Mouse (Mus musculus) fibroblast of lung, adult 2 months (primary cell): ENCODE results near the gene Fgf13.
A peak's percentile ranks its signal among the peaks of the same experiment; 100 is the strongest.

Experiments used
- DNase-seq: peaks from one replicate; pipeline ENCODE4 v3.0.0-alpha.2; 2011; ENCODE audit warnings: low read depth

The Fgf13 gene

DNA sequence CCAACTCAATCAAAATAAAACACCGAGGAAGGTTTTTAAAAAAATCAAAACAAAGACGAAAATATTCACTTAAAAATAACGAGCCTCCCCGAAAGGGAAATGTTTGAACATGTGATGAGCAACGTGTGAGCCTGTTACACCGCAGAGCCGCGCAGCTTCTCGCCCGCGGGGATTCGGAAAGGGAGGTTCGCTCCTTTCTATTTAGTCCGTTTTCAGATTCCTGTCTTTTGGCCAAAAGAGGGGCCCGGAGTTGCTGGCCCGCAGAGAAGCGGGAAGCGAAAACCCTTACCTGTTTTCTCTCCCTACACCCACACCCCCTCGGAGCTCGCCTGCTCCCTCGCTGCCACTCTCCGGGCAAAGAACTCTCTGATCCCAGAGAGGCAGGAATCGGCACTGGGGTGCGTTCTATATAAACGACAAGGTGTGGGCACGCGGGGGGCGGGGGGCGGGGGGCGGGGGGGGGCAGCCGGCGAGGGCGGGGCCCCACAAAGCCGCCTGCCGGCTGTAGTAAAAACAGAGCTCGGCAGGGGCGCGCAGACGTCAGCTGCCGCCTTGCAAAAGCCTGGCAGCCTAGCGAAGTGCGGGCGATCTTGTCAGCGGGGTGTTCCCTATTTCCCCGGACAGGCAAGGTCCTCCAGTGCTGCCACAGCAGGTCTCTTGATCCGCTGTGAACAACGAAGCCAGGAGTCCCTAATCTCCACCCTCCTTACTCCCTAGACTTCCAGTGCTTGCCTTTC, at the start of gene Fgf13:
Fgf13 (minus strand) TSS at position 377 of the 737 bp plus-strand sequence.
- DNase-seq: no peak

GRCm38 (mm10) chrX:59606535-59606934, 38.7 kb upstream of the Fgf13 start:
- no peak for DNase-seq

DNA sequence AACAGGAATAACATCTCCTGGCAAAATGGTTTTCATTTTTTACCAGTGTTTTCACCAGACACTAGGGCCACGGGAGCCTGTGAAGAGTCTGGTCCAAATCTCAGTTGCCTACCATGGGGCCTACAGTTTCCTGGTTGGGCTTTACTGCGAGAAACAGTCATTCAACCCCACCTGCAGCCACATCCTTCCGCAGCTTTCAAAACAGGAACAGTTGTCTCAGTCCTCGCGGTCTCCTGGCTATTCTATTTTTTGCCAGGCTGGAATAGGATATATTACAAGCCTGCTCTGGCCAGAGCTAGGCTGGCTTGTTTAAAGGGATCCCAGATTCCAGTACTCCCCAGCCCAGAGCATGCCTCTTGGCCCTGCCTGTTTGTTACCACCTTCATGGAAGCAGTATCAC, 21.2 kb upstream of the Fgf13 start:
- DNase-seq: no peak

DNA sequence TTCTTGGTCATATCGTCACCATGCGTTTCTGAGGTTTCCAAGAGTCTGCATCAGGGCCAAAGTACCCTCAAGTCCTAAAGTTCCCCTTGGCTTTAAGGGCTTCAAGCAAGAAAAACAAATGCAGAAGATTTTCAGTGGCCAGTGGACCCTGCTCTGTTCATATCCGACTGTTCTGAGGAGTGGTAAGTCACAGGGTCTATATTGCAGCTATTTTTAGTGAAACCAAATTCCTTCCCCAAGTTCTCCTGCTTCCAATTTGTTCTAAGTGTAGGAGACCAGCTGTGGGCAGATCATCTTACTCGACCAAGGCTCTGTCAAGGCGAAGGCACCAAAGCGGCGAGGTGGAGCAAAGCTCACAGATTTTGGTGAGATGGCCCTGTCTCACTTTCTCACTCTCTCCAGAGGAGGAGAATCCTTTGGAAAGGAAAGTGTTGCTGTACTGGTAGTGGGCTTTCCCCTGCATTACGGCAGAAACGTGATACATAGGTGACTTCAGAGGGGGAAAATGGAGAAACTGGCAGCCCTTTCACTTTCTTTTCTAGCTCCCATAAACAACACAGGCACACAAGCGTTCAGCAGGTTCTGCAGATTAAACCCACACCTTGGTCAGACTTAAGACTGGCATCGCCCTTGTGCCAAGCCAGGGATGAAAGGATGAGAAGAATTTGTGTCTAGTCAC, 17.8 kb upstream of the Fgf13 start:
- DNase-seq: no peak

DNA sequence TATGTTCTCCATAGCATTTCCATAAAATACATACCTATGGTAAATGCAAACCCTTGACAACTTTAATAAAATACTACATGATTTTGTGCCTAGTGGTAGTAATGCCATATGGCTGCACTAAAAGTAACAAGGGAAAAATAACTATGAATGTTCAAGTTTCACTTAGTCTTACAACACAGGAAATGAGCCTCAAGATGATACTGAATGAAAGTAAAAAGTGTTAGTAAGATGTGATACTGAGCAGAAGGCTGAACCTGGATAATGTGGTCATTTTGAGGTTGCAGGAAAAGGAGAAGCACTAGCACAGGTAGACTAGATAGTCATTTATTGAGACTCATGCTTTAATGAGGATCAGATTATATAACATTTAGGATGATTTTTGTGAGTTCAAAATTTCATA, 16.2 kb upstream of the Fgf13 start:
- DNase-seq: no peak

- no peak for DNase-seq
These were observed 811 bp downstream of the Fgf13 start for GRCm38 (mm10) chrX:59566826-59567694.

DNA sequence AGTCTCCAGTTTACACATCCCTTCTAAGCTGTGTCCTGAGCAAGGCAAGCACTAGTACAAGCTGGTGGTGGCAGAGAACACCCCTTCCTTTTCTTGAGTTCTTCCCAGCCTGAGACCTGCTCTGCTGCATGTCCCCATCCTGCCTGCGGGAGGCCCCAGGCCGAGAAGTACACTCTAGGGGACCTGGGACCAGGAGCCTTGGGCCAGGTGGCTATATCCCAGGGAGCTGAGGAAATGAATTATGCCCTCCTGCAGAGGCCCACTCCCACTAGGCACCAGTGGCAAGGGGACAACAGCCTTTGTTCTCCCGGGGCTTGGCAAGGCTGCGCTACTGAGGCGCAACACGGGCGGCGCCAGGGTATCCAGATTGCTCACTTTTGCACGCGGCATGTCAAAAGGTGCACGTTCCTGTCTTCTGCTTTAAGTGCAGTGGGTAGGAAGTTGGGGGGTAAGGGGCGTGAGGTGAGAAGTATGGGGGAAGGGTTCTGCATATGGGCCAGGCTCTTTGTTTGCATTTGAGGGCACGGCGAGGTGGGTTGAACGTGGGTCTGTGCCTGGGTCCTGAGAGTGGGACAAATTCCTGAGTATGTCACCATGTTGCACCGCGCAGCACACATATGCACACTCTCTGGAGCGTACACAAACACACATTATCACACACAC, 1.7 kb downstream of the Fgf13 start:
- DNase-seq: no peak

- DNase-seq: no peak
These were observed 19.9 kb downstream of the Fgf13 start for GRCm38 (mm10) chrX:59547931-59548330.

- DNase-seq: no peak
These were observed 59.6 kb downstream of the Fgf13 start for GRCm38 (mm10) chrX:59508273-59508672.

- DNase-seq: no peak
These were observed 74.5 kb downstream of the Fgf13 start for GRCm38 (mm10) chrX:59493388-59493787.

GRCm38 (mm10) chrX:59485426-59485825, 82.4 kb downstream of the Fgf13 start:
- no peak for DNase-seq

DNA sequence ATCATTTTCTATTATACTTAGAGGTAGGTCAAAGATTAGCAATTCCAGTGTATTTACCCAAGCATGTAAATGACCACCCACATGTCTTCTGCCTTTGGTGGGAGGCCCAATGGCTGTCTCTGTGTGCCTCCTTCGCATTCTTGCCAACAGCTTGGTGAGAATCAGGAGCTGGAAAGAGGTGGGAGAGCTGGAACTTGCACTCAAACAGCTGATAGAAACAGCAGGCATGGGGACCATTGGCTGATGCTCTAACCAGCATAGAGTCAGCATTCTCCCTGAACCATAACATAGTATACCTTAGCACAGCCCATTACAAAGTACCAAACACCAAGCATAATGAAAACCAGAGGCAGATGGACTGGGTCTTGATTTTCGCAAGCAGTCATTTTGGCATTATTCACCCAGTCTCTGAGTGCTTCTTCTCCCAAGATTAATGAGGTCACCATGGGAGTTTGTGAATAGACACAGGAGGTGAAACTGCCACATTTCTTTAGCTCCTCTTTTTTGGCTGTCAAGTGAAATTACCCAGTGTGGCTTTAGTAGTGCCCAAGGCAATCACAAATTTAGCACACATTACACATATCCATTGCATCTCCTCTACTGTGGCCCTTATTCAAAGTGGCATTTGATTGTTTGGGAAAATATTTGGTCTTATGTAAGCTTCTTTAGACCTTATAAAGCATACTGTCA, 165.1 kb downstream of the Fgf13 start:
- no peak for DNase-seq

DNA sequence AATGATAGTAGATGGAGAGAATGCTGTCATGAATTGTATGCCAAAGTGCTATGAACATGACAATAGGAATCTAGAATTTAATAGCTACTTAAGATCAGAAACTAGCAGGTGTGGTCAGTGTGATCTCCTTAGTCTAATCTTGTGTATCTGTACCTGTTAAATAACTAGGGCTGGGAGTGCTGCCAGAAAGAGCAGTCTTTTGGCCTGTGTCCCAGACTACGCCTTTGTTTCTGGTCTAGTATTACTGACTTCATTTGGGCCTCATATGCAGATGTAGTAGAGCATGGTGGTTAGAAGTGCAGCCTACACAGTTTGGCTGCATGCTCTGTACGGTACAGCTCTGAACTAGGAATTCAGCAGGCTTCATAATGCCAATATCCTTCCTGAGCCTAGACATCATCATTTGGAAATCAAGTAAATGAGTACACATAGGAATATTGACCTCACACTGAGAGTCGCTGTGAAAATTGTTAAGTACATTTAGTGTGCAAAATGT, 276.9 kb downstream of the Fgf13 start:
- no peak for DNase-seq

DNA sequence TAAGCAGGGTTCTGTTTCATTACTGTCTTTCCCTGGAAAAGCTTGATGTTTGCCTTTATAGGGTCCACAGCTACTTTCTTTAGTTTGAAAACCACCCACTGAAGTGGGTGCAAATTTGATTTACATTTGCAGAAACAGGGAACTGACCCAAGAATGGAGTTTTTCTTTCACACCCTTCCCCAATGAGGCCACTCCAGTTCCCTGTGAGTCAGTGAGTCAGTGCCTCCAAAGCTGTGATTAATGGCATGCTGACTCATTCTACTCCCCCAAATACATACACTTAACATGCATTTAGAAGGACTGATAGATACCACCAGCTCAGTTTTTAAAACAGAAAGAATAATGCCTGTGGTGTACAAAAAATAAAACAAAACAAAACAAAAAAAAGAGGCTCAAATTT, 316.3 kb downstream of the Fgf13 start:
- peak; percentile 0 for DNase-seq

DNA sequence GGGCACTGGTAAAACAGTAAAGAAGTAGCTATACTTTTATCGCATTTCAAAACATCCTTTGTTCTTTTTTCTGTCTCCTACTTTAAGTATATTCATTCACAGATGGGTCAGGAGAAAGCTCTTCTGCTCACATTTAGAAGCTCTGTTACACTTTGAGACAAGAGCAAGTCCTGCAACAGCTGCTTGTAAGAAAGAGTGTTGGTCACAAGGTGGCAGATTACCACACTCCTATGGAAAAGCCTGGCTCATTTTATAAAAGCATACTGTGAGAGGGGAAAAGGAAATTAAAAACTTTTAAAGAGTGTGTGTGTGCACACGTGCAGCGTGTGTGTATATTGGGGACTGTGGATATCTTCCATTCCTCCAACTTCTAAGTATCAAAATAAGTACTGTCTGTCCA, 324.1 kb downstream of the Fgf13 start:
- DNase-seq: no peak

GRCm38 (mm10) chrX:59243176-59243575, 324.7 kb downstream of the Fgf13 start:
- no peak for DNase-seq

GRCm38 (mm10) chrX:59241460-59241747, 326.5 kb downstream of the Fgf13 start:
- no peak for DNase-seq

DNA sequence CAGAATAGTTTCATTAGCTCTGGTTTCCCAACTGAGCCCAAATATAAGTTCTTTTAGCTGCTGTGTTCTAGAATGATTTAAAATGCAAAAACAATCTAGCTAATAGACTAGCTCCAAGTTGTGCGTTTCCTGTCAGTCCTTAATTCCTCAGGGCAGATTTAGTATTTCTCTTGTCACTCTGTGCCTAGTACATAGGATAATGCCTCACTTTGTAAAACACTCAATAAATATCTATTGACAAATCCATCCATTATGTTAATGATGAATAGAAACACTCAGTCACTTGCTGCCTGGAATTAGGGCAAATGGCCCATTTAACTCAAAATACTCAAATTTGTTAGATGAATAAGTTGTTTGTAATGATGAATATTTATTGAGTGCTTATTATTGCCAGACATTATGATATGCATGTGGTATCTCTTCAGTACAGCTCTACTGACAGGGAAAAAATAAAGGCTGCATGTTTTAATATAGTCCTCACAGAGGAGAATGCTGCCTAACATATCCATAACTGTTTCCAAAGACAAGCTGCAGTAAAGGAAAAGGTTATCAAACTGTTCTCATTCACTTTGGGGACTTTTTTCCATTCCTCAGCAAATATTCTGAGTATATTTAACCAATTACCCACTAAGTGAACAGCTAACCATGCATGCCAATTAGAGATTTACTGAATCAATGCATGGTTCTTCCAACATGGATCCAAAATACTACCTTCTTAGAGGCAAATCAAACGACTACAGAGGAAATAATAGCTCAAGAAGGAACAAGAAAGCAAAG, 327.0 kb downstream of the Fgf13 start:
- DNase-seq: no peak

DNA sequence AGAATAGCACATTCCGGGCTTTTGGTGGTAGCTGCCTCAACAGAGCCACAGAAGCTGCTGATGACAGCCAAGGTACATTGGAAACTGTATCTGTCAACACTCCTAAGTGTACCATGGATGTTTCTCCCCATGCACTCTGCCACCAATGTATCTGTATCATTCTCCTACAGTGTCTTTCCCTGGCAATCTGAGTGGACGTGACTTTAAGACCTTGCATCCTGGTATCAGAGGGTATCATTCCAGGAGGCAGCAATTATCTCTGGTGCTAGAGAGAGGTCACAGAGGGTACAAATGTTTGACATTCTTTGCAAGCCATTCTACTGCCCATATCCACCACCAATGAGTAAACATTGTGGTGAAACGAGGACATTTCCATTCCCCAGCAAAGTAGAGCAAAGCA, 347.2 kb downstream of the Fgf13 start:
- no peak for DNase-seq

GRCm38 (mm10) chrX:59201146-59201545, 366.7 kb downstream of the Fgf13 start:
- no peak for DNase-seq

DNA sequence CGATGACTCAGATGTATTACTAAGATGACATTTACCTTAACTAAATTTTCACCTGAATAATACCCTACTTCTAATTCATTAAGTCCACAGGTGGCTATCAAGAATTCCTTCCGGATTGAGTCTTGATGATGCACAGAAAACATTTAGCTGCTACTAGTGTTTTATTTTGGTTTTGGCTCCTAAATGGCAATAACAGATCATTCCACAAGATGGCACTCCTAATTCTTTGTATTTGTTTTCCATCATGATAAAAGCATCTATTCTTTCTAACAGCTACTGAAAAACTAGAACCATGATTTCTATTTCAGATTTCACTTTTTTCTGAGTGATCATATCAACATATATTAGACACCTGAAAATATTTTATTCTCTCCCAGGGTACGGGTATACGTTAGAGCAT, 373.7 kb downstream of the Fgf13 start:
- DNase-seq: no peak
